Mouse (Mus musculus): ENCODE data around the gene Pbrm1.

DNA sequence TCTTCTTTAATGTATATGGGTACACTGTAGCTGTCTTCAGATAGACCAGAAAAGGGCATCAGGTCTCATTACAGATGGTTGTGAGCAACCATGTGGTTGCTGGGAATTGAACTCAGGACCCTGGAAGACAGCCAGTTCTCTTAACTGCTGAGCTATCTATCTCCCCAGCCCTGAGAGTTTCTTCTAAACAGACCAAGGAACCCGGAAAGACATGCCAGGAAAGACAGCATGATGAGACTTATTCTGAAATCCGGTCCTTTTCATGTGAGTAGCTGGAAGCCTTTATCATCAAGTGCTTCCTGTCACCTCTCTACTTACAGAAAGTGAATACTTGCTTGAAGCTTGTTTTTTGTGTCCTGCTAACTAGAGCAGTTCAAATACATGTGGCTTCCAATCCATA is 14.4 kb upstream of the Pbrm1 start:
- no peak for TF ChIP-seq CTCF (IDR thresholded peaks at IDR 0.05 in 2 of 3, conservative IDR thresholded peaks at IDR 0.05 in 1 of 3; ENCODE audit: control insufficient read depth in 1 of 3, insufficient read depth in 1 of 3, low read depth in 2 of 3, low read length in 3 of 3, poor library complexity in 1 of 3, severe bottlenecking in 1 of 3)
- TF ChIP-seq EP300 (IDR thresholded peaks at IDR 0.05; ENCODE audit: low read depth in 1 of 2, low read length in 2 of 2): peak; percentile 50 to 56
- TF ChIP-seq GATA1 (IDR thresholded peaks at IDR 0.05; ENCODE audit: low read depth, low read length): peak; percentile 47; the same call in 1 of the 2 replicates
- no peak for TF ChIP-seq ZMIZ1 (IDR thresholded peaks at IDR 0.05; ENCODE audit: low read depth, low read length)
- no peak for TF ChIP-seq JUND (IDR thresholded peaks at IDR 0.05; ENCODE audit: low read depth, low read length)

Measured in MEL (cell line).